Mouse (Mus musculus) liver, adult 2 months (tissue): Measurements from ENCODE around the gene Cutc. TPM values are rescaled to one million over a fixed set of nuclear protein-coding genes. Genes with fewer than 3 reads are reported as not detected.

Experiments used
- DNase-seq: peaks from one replicate; pipeline ENCODE4 v3.0.0-alpha.2; 2011; ENCODE audit warnings: low read depth, low spot score; ENCODE audit errors: extremely low read depth
- H3K27ac ChIP-seq: fragments of 200-500 bp; replicated peaks from 2 replicates; pipeline ENCODE4 v1.5.1; 2012; ENCODE audit warnings: low read depth, mild to moderate bottlenecking, control low read depth, inconsistent platforms, low read length; ENCODE audit not compliant: insufficient read depth
- H3K27me3 ChIP-seq: fragments of 200-500 bp; 2 replicates; pipeline ENCODE4 v1.6.1; 2012; ENCODE audit warnings: mild to moderate bottlenecking, moderate library complexity, low read length, inconsistent platforms; ENCODE audit not compliant: control insufficient read depth, insufficient read depth
- H3K36me3 ChIP-seq: fragments of 200-500 bp; 2 replicates; pipeline ENCODE4 v1.6.1; 2012; ENCODE audit warnings: low read length, inconsistent platforms; ENCODE audit not compliant: control insufficient read depth, insufficient read depth
- H3K4me1 ChIP-seq: fragments of 200-500 bp; 2 replicates; pipeline ENCODE4 v1.6.1; 2011; ENCODE audit warnings: low read length; ENCODE audit not compliant: control insufficient read depth, insufficient read depth
- H3K4me3 ChIP-seq: fragments of 200-500 bp; 2 replicates; pipeline ENCODE4 v1.5.1; 2011; ENCODE audit warnings: low read depth, mild to moderate bottlenecking, control low read depth, low read length, moderate library complexity; ENCODE audit not compliant: insufficient read depth
- H3K79me2 ChIP-seq: fragments of 200-500 bp; 2 replicates; pipeline ENCODE4 v1.6.1; 2012; ENCODE audit warnings: inconsistent platforms, mild to moderate bottlenecking, low read length, moderate library complexity; ENCODE audit not compliant: control insufficient read depth, insufficient read depth
- H3K9ac ChIP-seq: fragments of 200-500 bp; 2 replicates; pipeline ENCODE4 v1.6.1; 2012; ENCODE audit warnings: low read depth, mild to moderate bottlenecking, control low read depth, inconsistent platforms, low read length
- CTCF ChIP-seq: fragments of 200-500 bp; IDR thresholded peaks from 2 replicates; pipeline ENCODE4 v1.5.1; 2011; ENCODE audit warnings: low read depth, low read length, control low read depth
- POLR2A ChIP-seq: fragments of 200-500 bp; IDR thresholded peaks from 2 replicates; pipeline ENCODE4 v1.6.1; 2011; ENCODE audit warnings: low read length, control low read depth; ENCODE audit not compliant: insufficient read depth; ENCODE audit errors: extremely low read depth
- WGBS: fragments of 180-500 bp; shearing (Covaris S2); methylation state at CpG from one replicate; pipeline ENCODE4 v1.1.7; 2018; 5-methylcytosine and 5-hydroxymethylcytosine counted together
- polyA plus RNA-seq: library from polyadenylated mRNA; depleted of rRNA; stranded (reverse); fragments of >200 nt; gene quantifications from 2 replicates; pipeline ENCODE4 v1.2.3, GENCODE M21; 2012
- total RNA-seq: library from RNA; depleted of rRNA; stranded (reverse); fragments of >200 nt; gene quantifications from 2 replicates; pipeline ENCODE4 v1.2.3, GENCODE M21; 2014

The Cutc gene
- total and polyA plus RNA-seq, 2 experiments: 7.5 to 17.0 TPM

DNA sequence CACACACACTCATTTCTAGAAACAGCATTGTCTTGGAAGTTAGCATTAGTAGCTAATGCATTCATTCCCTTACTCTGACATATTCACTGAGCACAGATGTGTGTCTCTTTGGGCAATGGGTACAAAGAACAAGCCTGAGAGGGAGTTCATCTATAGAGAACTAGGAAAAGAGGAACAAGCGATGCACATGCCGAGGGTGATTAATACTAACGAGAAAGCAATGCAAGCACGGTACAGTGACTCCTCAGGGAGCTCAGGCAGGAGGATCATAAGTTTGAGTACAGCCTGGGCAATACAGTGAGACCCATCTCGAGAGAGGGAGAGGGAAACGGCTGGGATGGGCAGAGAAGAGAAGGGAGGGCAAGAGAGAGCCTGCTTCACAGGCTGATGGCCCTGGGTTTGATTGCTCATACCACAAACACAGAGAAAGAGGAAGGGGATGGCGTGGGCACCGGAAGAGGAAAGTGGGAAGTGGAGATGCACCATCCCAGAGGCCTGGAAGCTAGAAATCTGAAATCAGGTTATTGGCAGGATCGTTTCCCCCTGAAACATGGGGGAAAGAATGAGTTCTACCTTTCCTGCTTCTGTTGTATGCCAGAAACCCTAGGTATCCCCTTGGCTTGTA, 48.7 kb downstream of the Cutc start:
- TF ChIP-seq CTCF (no peak), POLR2A (no peak)
- Histone ChIP-seq H3K9ac (no peak overlapping the region), H3K36me3 (peaks cover 84% of the 10 kb centered on the region), H3K4me1 (peaks cover 12% of the 10 kb centered on the region), H3K27me3 (no peaks in the 10 kb centered on the region), H3K4me3 (no peak overlapping the region), H3K79me2 (0 out of 2 replicates have a peak, but pooled peaks cover 3% of the 10 kb centered on the region), H3K27ac (no peak overlapping the region)
- no peak for DNase-seq
- 81% methylated on average over 9 of the region's 9 CpGs for WGBS

GRCm38 (mm10) chr19:43803866-43804265, 51.1 kb downstream of the Cutc start:
- no peak for DNase-seq
- Histone ChIP-seq H3K36me3 (peaks cover 86% of the 10 kb centered on the region), H3K79me2 (0 out of 2 replicates have a peak, but pooled peaks cover 3% of the 10 kb centered on the region), H3K27me3 (no peaks in the 10 kb centered on the region), H3K4me1 (peaks cover 12% of the 10 kb centered on the region), H3K4me3 (no peak overlapping the region), H3K9ac (no peak overlapping the region), H3K27ac (no peak overlapping the region)
- no peak for TF ChIP-seq POLR2A
- no peak for TF ChIP-seq CTCF
- 83% methylated on average over 10 of the region's 10 CpGs for WGBS

DNA sequence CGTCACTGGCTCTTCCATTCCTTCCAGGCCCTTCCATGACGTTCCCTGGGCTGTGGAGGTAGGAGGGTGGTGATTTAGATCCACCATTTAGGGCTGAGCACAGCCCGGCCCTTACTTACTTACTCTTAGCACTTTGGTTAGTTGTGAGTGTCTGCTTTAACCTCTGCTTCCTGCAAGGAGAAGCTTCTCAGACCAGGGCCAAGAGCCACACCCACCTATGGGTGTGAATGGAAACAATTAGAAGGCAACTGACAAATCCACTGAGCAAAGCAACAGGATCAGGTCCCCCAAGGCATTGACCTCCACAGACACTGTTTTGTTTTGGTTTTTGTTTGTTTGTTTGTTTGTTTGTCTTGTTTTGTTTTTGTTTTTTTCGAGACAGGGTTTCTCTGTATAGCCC, 56.5 kb downstream of the Cutc start:
- Histone ChIP-seq H3K4me3 (no peak overlapping the region), H3K4me1 (peaks cover 44% of the 10 kb centered on the region), H3K27ac (peak overlapping the region; percentile 36), H3K9ac (no peak overlapping the region), H3K27me3 (no peaks in the 10 kb centered on the region), H3K36me3 (peaks cover 82% of the 10 kb centered on the region), H3K79me2 (no peaks in the 10 kb centered on the region)
- DNase-seq: peak; percentile 54
- 69% methylated on average over 4 of the region's 4 CpGs for WGBS
- no peak for TF ChIP-seq POLR2A
- no peak for TF ChIP-seq CTCF

GRCm38 (mm10) chr19:43811419-43811818, 58.6 kb downstream of the Cutc start:
- no peaks in the 10 kb centered on the region; the same call in 1 of the 2 replicates for H3K79me2 ChIP-seq
- no peaks in the 10 kb centered on the region for H3K27me3 ChIP-seq
- H3K9ac ChIP-seq: no peak overlapping the region; the same call in 1 of the 2 replicates
- TF ChIP-seq CTCF (no peak), POLR2A (no peak)
- H3K4me1 ChIP-seq: peaks cover 45% of the 10 kb centered on the region
- H3K4me3 ChIP-seq: no peak overlapping the region
- H3K27ac ChIP-seq: peak overlapping the region; percentile 76
- peak; percentile 95 for DNase-seq
- 31% methylated on average over 4 of the region's 4 CpGs for WGBS
- peaks cover 83% of the 10 kb centered on the region for H3K36me3 ChIP-seq

- H3K36me3 ChIP-seq: peaks cover 85% of the 10 kb centered on the region
- no peak for TF ChIP-seq CTCF
- TF ChIP-seq POLR2A: no peak
Measured at GRCm38 (mm10) chr19:43813315-43813714, 60.5 kb downstream of the Cutc start.

More at GRCm38 (mm10) chr19:43813315-43813714, 60.5 kb downstream of the Cutc start:
- Histone ChIP-seq H3K4me1 (peaks cover 37% of the 10 kb centered on the region), H3K4me3 (no peak overlapping the region), H3K27me3 (no peaks in the 10 kb centered on the region), H3K79me2 (no peaks in the 10 kb centered on the region; the same call in 1 of the 2 replicates), H3K27ac (peak overlapping the region; percentile 90), H3K9ac (no peak overlapping the region)
- peak; percentile 95 for DNase-seq
- WGBS: 30% methylated on average over 10 of the region's 10 CpGs
